Mouse (Mus musculus) monocyte, adult 2 months (primary cell): ENCODE data around the gene Rad54l.
A peak's percentile ranks its signal among the peaks of the same experiment; 100 is the strongest.

Experiments
- DNase-seq, 2 experiments: peaks; one replicate each; pipeline ENCODE4 v3.0.0; 2022; ENCODE audit warnings: low spot score in 2 of 2, low read depth in 1 of 2

Rad54l gene

GRCm38 (mm10) chr4:116141736-116142135, 18.2 kb upstream of the Rad54l start:
- no peak for DNase-seq

GRCm38 (mm10) chr4:116140801-116141574, 17.5 kb upstream of the Rad54l start:
- no peak for DNase-seq

- DNase-seq, result no peak
Observed at GRCm38 (mm10) chr4:116137421-116137996, 14.0 kb upstream of the Rad54l start.

- no peak for DNase-seq
Observed at GRCm38 (mm10) chr4:116134990-116135389, 11.5 kb upstream of the Rad54l start.

- no peak for DNase-seq
Observed at GRCm38 (mm10) chr4:116133126-116133525, 9.6 kb upstream of the Rad54l start.

- no peak for DNase-seq
Observed at GRCm38 (mm10) chr4:116127956-116128355, 4.5 kb upstream of the Rad54l start.

GRCm38 (mm10) chr4:116125803-116126386, 2.4 kb upstream of the Rad54l start:
- DNase-seq, result no peak

- DNase-seq, result no peak
Observed at GRCm38 (mm10) chr4:116122762-116123161, 728 bp downstream of the Rad54l start.

- no peak for DNase-seq
Observed at GRCm38 (mm10) chr4:116111486-116111885, 12.0 kb downstream of the Rad54l start.

- no peak for DNase-seq
Observed at GRCm38 (mm10) chr4:116110695-116111094, 12.8 kb downstream of the Rad54l start.

GRCm38 (mm10) chr4:116105278-116105677, 18.2 kb downstream of the Rad54l start:
- no peak for DNase-seq

GRCm38 (mm10) chr4:116100959-116101358, 22.5 kb downstream of the Rad54l start:
- no peak for DNase-seq

- no peak for DNase-seq
Observed at GRCm38 (mm10) chr4:116097211-116097610, 26.3 kb downstream of the Rad54l start.

GRCm38 (mm10) chr4:116096291-116096690, 27.2 kb downstream of the Rad54l start:
- DNase-seq, result no peak

- no peak for DNase-seq
Observed at GRCm38 (mm10) chr4:116088510-116089249, 34.8 kb downstream of the Rad54l start.

GRCm38 (mm10) chr4:116077240-116078095, 46.0 kb downstream of the Rad54l start:
- no peak for DNase-seq

- DNase-seq, result peak in 1 of 2 experiments; percentile 16
Observed at GRCm38 (mm10) chr4:116076369-116077231, 46.9 kb downstream of the Rad54l start.

GRCm38 (mm10) chr4:116075631-116076368, 47.7 kb downstream of the Rad54l start:
- DNase-seq, result peak in 1 of 2 experiments; percentile 59
